Mouse (Mus musculus) embryonic facial prominence, embryonic 10.5 days (tissue): ENCODE data around the gene Sbf2. TPM values are rescaled to one million over a fixed set of nuclear protein-coding genes. Genes with fewer than 3 reads are reported as not detected.

Experiments
- DNase-seq: peaks from one replicate; pipeline ENCODE4 v3.0.0-alpha.2; 2017; ENCODE audit warnings: low spot score
- H3K27ac ChIP-seq: fragments of 300-500 bp; sonication (generic); replicated peaks from 2 replicates; pipeline ENCODE4 v1.5.1; 2016; ENCODE audit warnings: mild to moderate bottlenecking
- H3K27me3 ChIP-seq: fragments of 300-500 bp; sonication (generic); replicated peaks from 2 replicates; pipeline ENCODE4 v1.6.1; 2016; ENCODE audit warnings: low read depth, mild to moderate bottlenecking; ENCODE audit not compliant: poor library complexity, severe bottlenecking
- H3K36me3 ChIP-seq: fragments of 300-500 bp; sonication (generic); replicated peaks from 2 replicates; pipeline ENCODE4 v1.6.1; 2016; ENCODE audit warnings: mild to moderate bottlenecking, moderate library complexity
- H3K4me1 ChIP-seq: fragments of 300-500 bp; sonication (generic); 2 replicates; pipeline ENCODE4 v1.6.1; 2016
- H3K4me3 ChIP-seq: fragments of 300-500 bp; sonication (generic); 2 replicates; pipeline ENCODE4 v1.5.1; 2016; ENCODE audit warnings: mild to moderate bottlenecking, moderate library complexity
- H3K9me3 ChIP-seq: fragments of 300-500 bp; sonication (generic); 2 replicates; pipeline ENCODE4 v1.6.1; 2016; ENCODE audit warnings: mild to moderate bottlenecking
- WGBS: fragments of 180-500 bp; shearing (Covaris S2); methylation state at CpG from one replicate; pipeline ENCODE4 v1.1.7; 2016; 5-methylcytosine and 5-hydroxymethylcytosine counted together
- polyA plus RNA-seq: library from polyadenylated mRNA; unstranded; fragments of >200 nt; fragmentation: Nextera tagmentation; extraction: Ambion mirVana; gene quantifications from 2 replicates; pipeline ENCODE4 v1.2.1, GENCODE M21; 2016

Sbf2 gene
- polyA plus RNA-seq, 1 experiment from 2014 or later: 27.8 TPM

GRCm38 (mm10) chr7:110309246-110309645, 305.5 kb downstream of the Sbf2 start:
- Histone ChIP-seq H3K4me3 (no peak overlapping the region), H3K4me1 (peaks cover 19% of the 10 kb centered on the region), H3K9me3 (no peaks in the 10 kb centered on the region), H3K27me3 (no peaks in the 10 kb centered on the region), H3K36me3 (peaks cover 56% of the 10 kb centered on the region), H3K27ac (no peak overlapping the region)
- 95% methylated on average over 8 of the region's 8 CpGs for WGBS
- DNase-seq: no peak

DNA sequence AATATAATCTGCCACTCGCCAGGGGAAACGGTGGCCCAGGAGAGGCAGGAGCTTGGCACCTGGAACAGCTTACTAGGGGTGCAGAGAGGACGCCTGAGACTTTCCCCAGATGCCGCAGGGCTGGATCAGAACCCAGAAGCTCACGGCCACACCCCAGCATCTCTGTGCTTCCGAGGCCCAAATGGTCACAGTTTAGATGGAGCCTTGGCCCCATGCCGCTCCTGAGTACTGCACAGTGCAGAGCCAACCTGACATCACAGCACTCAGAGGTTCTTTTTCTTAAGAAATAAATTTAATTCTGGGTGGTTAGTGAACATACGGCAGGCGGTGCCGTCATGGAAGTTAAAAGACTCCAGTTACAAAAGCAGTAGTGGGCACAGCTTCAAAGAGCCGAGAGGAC, 307.0 kb downstream of the Sbf2 start:
- Histone ChIP-seq H3K27me3 (no peaks in the 10 kb centered on the region), H3K27ac (no peak overlapping the region), H3K4me1 (peaks cover 19% of the 10 kb centered on the region), H3K4me3 (no peak overlapping the region), H3K9me3 (no peaks in the 10 kb centered on the region), H3K36me3 (peaks cover 42% of the 10 kb centered on the region)
- no peak for DNase-seq
- 85% methylated on average over 11 of the region's 11 CpGs for WGBS

- peaks cover 27% of the 10 kb centered on the region for H3K36me3 ChIP-seq
- no peaks in the 10 kb centered on the region for H3K27me3 ChIP-seq
- WGBS: 59% methylated on average over 5 of the region's 5 CpGs
- H3K4me3 ChIP-seq: no peak overlapping the region
- H3K4me1 ChIP-seq: peaks cover 19% of the 10 kb centered on the region
- H3K27ac ChIP-seq: no peak overlapping the region
- no peak for DNase-seq
- no peaks in the 10 kb centered on the region for H3K9me3 ChIP-seq
Observed at GRCm38 (mm10) chr7:110306281-110306680, 308.4 kb downstream of the Sbf2 start.

DNA sequence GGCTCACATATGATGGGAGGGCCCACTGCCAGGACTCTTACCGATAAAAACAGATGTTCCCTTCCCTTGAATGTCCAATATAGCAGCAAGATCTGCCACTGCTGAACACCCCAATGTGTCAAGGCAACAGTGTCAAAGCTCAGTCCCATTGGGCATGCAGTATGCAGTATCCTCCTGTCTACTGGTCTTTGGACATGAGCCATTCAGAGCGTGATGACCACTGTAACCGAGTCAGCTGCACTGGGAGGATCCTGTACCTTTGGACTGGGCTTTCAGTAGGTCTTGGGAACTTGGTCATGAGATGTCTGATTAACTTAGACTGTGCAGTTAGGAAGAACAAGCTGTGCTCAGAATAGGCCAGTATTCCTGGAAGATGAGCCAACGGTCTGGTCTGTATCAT, 309.2 kb downstream of the Sbf2 start:
- Histone ChIP-seq H3K27me3 (no peaks in the 10 kb centered on the region), H3K4me1 (peaks cover 16% of the 10 kb centered on the region), H3K9me3 (no peaks in the 10 kb centered on the region), H3K4me3 (no peak overlapping the region), H3K36me3 (peaks cover 19% of the 10 kb centered on the region), H3K27ac (no peak overlapping the region)
- WGBS: 93% methylated on average over 4 of the region's 4 CpGs
- DNase-seq: no peak

- 75% methylated on average over 6 of the region's 6 CpGs for WGBS
- Histone ChIP-seq H3K4me3 (no peak overlapping the region), H3K9me3 (no peaks in the 10 kb centered on the region), H3K27me3 (no peaks in the 10 kb centered on the region), H3K4me1 (peaks cover 27% of the 10 kb centered on the region), H3K27ac (no peak overlapping the region), H3K36me3 (no peaks in the 10 kb centered on the region; the same call in 1 of the 2 replicates)
- DNase-seq: no peak
Observed at GRCm38 (mm10) chr7:110302886-110303285, 311.8 kb downstream of the Sbf2 start.

DNA sequence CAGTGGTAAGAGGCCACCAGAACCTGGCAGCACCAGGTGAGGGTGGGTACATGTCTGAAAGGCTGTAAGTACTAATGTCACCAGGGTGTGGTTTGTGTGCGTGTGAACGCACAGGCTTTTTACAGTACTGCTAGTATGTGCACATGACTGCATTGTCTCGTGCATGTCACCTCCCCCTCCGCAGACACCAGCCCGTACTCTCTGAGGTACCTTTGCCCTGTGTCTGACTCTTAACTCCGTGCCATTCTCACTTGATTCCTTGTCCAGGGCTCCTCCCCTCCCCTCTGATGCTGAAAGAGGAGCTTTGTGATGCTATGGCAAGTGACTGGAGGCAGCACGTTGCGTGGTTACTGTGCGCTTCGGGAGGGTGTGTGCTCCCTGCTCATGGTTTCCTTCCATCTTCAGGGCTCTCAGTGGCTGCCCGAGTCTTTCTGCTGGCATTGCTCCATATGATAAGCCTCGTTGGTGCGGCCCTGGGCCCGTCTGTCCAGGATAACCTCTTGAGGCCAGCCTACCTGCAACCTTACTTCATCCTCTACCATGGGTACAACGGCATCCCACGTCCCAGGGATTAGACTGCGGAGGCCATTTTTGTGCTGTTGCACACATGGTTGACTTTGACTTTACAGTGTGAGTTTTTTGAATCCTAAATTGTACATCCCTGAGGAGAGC, 315.8 kb downstream of the Sbf2 start:
- no peak for DNase-seq
- H3K4me1 ChIP-seq: peaks cover 31% of the 10 kb centered on the region
- H3K36me3 ChIP-seq: no peaks in the 10 kb centered on the region
- H3K27ac ChIP-seq: peak overlapping the region; percentile 87
- H3K27me3 ChIP-seq: no peaks in the 10 kb centered on the region
- 84% methylated on average over 17 of the region's 17 CpGs for WGBS
- H3K4me3 ChIP-seq: no peak overlapping the region
- no peaks in the 10 kb centered on the region for H3K9me3 ChIP-seq

GRCm38 (mm10) chr7:110298090-110298489, 316.6 kb downstream of the Sbf2 start:
- no peaks in the 10 kb centered on the region for H3K36me3 ChIP-seq
- no peaks in the 10 kb centered on the region for H3K27me3 ChIP-seq
- WGBS: 73% methylated on average over 7 of the region's 7 CpGs
- peaks cover 31% of the 10 kb centered on the region for H3K4me1 ChIP-seq
- H3K4me3 ChIP-seq: no peak overlapping the region
- H3K9me3 ChIP-seq: no peaks in the 10 kb centered on the region
- peak; percentile 25 for DNase-seq
- H3K27ac ChIP-seq: peak overlapping the region; percentile 87

DNA sequence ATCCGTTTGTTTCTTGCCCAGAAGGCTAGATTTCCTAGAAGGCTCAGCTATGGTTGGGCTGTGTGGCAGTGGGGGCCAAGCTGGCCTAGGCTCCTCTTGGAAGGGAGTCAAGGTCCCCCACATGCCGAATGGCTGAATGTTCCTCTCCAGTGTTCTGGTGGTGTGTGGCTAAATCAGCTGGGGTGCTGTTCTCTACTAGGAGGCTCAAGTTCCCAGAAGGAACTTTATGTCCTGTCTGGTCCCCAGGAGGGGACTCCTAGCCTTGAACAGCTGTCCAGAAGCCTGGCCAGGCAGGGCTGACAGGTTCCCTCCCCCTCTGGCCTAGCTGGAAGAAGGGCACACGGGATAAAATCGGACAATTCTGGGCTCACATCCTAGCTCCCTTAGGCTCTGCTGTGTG, 317.1 kb downstream of the Sbf2 start:
- 34% methylated on average over 4 of the region's 4 CpGs for WGBS
- peaks cover 31% of the 10 kb centered on the region for H3K4me1 ChIP-seq
- DNase-seq: no peak
- H3K36me3 ChIP-seq: no peaks in the 10 kb centered on the region
- H3K4me3 ChIP-seq: 0 out of 2 replicates have a peak overlapping the region, but pooled peaks have one; percentile 14
- no peaks in the 10 kb centered on the region for H3K9me3 ChIP-seq
- peak overlapping the region; percentile 87 for H3K27ac ChIP-seq
- H3K27me3 ChIP-seq: no peaks in the 10 kb centered on the region

DNA sequence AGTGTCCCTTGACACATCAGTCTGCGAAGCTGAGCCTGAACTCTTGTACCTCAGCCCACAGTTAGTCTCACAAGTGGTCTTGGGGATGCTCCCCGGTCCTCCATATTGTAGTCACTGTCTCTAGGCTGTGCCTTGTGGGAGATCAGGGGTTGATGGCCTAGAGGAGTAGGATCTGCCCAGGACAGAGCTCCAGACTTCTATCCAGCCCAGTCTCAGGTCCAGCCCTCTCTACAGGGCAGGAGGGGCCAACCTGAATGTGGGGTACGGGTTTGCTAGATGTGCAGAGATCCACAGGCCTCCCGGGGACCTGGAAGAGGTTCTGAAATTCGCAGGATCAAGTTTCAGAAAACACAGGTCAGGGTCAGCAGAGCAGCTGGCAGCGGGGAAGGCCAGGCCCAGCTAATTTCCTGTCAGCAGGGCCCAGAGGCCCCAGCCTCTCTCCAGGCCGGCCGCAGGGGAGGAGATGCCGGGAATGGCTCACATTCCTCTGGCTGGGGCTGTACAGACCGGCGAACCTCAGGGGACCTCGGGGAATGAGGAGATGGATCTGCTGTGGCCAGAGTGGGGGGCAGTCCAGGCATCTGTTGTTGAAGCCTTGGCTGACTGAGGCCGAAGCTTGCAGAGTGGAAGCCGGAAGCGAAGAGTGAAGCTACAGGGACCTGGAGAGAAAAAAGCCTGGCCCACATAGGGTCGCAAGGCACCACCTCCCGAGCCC, 317.7 kb downstream of the Sbf2 start:
- whole genome bisulfite sequencing: 20% methylated on average over 17 of the region's 17 CpGs
- Histone ChIP-seq H3K27me3 (no peaks in the 10 kb centered on the region), H3K4me3 (peak overlapping the region; percentile 14; the same call in 1 of the 2 replicates), H3K36me3 (no peaks in the 10 kb centered on the region), H3K4me1 (peaks cover 31% of the 10 kb centered on the region), H3K9me3 (no peaks in the 10 kb centered on the region), H3K27ac (peak overlapping the region; percentile 87)
- DNase-seq: peak; percentile 89

- WGBS: 77% methylated on average over 4 of the region's 4 CpGs
- DNase-seq: no peak
Observed at GRCm38 (mm10) chr7:110289647-110290046, 325.1 kb downstream of the Sbf2 start.

DNA sequence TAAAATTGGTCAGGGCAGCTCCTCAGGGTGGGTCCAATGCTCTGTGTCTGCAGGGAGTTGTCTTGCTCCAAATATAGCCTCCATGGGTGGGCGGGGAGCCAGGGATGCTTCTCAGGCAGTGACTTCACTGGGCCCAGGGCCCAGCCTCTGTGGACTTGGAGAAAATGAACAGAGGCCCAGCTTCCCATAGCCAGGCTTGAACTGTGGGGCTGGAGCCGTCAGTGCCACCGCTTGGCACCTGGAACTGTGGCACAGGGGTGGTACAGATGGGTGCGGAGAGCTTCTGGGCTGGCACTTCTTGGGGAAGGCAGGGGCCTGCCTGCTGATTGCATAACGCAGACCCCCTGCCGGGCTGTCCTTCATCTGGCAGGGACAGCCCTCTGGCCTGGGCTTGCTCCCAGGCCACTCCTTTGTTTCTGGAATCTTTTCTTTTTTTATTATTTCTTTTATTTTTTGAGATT, 326.0 kb downstream of the Sbf2 start:
- no peak overlapping the region for H3K4me3 ChIP-seq
- WGBS: 78% methylated on average over 6 of the region's 6 CpGs
- DNase-seq: no peak
- no peak overlapping the region for H3K27ac ChIP-seq
- no peaks in the 10 kb centered on the region for H3K9me3 ChIP-seq
- no peaks in the 10 kb centered on the region for H3K27me3 ChIP-seq
- H3K4me1 ChIP-seq: peaks cover 22% of the 10 kb centered on the region
- no peaks in the 10 kb centered on the region for H3K36me3 ChIP-seq

More at GRCm38 (mm10) chr7:110289647-110290046, 325.1 kb downstream of the Sbf2 start:
- Histone ChIP-seq H3K9me3 (no peaks in the 10 kb centered on the region), H3K4me3 (no peak overlapping the region), H3K36me3 (no peaks in the 10 kb centered on the region), H3K27ac (no peak overlapping the region), H3K4me1 (peaks cover 22% of the 10 kb centered on the region), H3K27me3 (no peaks in the 10 kb centered on the region)

DNA sequence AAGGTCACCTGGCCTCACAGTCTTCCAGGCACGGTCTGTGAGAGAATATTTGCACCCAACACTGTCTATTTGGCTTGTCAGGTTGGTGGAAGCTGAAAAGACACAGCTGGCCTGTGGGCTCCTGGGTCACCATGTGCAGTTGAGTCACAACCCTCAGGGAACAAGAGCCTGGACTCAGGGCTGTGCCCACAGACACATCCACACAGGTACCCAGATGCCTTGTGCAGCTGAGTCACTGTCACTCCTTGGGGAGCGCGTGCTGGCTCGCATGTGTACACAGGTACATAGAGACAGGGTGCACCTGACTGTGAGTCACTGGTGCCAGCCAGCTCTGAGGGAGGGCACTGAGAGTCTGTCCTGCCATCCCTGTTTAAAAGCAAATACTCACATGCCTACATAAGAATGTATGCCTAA, 326.5 kb downstream of the Sbf2 start:
- Histone ChIP-seq H3K27me3 (no peaks in the 10 kb centered on the region), H3K27ac (no peak overlapping the region), H3K9me3 (no peaks in the 10 kb centered on the region), H3K36me3 (no peaks in the 10 kb centered on the region), H3K4me3 (no peak overlapping the region), H3K4me1 (peaks cover 22% of the 10 kb centered on the region)
- 89% methylated on average over 4 of the region's 4 CpGs for WGBS
- DNase-seq: no peak
